Mouse (Mus musculus) lung, postnatal 0 days (tissue): ENCODE results near the gene Apopt1.

Experiments
- CTCF ChIP-seq: IDR thresholded peaks from 2 replicates; pipeline ENCODE4 v1.5.1; 2016; ENCODE audit warnings: antibody characterized with exemption, mild to moderate bottlenecking
- EP300 ChIP-seq: IDR thresholded peaks from 2 replicates; pipeline ENCODE4 v1.6.1; 2016; ENCODE audit warnings: antibody characterized with exemption, mild to moderate bottlenecking, control low read depth

- TF ChIP-seq EP300 (no peak), CTCF (no peak)
Measured at GRCm38 (mm10) chr12:111747421-111747820, 34.4 kb downstream of the Apopt1 start.
